Mouse (Mus musculus): ENCODE data around the gene Slc1a4. TPM values are rescaled to one million over a fixed set of nuclear protein-coding genes. Genes with fewer than 3 reads are reported as not detected.
A peak's percentile ranks its signal among the peaks of the same experiment; 100 is the strongest.

Slc1a4 gene
- polyA plus RNA-seq (2014; fragmentation: Nextera tagmentation; extraction: Ambion mirVana): 17.2 and 18.2 TPM in 2 replicates

DNA sequence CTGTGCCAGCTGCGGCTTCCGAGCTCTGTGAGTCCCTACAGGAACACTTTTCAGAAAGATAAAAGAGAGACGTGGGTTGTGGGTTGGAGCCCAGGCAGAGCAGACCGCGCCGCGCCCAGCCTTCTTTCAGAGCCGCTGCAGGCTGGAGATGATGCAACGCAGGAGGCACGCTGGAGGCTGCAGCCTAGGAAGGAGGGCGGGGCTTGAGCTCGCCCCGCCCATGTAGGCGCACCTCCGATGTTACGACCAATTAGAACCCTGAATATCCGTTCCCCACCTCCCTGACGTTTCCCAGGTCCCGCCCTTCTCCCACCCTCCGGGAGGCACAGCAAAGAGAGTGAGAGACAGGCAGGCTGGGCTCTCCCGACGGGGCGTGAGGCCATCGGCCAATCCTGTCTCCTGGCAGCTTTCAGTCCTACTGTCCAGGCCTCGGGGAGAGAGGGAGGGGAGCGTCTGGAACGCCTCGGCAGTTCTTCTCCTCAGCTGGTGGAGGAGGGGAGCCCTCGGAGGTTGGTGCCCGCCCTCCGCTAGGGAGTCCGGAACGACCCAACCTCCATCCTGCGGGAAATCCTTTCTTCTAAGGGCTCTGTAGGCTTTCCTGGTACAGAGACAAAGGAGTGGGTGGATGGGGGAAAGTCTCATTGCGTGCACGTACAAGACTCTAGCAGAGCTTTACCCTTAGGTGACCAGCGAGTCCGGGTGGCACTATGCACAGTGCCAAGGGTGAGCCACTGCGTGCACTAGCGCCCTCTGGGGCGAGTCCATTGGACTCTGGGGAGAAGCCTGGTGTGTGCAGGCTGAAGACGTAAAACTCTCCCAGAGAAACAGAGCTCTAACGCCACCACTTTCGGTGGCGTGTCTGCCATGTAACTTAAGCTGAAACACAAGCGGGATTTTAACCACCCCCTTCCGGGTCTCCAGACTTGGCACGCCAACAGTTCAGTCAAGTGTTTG is at the start of gene Slc1a4:
TSS of gene Slc1a4 (minus strand) at position 153 of the 954 bp plus-strand sequence.
- no peaks in the 10 kb centered on the region for H3K36me3 ChIP-seq (ENCODE audit: control insufficient read depth, insufficient read depth, low read length)
- H3K4me1 ChIP-seq (replicated peaks; ENCODE audit: control insufficient read depth, insufficient read depth, low read length): peaks cover 16% of the 10 kb centered on the region
- peak; percentile 96 for DNase-seq (ENCODE audit: low spot score)
- peak within 1 kb of the TSS; percentile 95 for H3K27ac ChIP-seq (ENCODE audit: low read depth)
- under 1% methylated on average over 48 of the region's 48 CpGs for WGBS
- no peaks in the 10 kb centered on the region for H3K27me3 ChIP-seq (replicated peaks; ENCODE audit: control insufficient read depth, insufficient read depth, low read length)
- ATAC-seq (replicated peaks; ENCODE audit: low FRiP score, low TSS enrichment, low read depth): peak; percentile 99
- H3K4me2 ChIP-seq (ENCODE audit: low read length): peak within 1 kb of the TSS; percentile 97
- H3K9me3 ChIP-seq (ENCODE audit: control insufficient read depth, low read length): no peaks in the 10 kb centered on the region
- peak within 1 kb of the TSS; percentile 59 for H3K9ac ChIP-seq (ENCODE audit: low read length)
- peak within 1 kb of the TSS; percentile 58 for H3K4me3 ChIP-seq (ENCODE audit: low read depth, low read length)

DNA sequence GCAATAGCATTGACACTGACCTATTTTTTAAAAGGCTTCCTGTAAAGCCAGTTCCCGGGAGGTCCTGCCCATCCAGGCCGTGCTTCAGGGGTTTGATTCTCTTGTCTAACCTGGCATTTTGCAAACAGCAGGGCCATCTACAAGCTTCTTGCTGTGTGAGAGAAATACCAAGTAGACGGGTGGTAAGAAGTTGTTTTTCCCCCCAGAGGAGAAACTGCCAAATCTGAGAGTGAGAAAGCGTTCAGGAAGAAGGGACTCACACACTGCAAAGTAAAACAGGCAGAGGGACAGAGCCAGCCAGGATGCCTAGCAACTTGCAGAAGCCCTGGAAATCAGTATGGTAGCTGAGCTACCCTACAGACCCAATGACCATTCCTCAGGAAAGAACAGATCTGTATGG is 47.6 kb upstream of the Slc1a4 start:
- 36% methylated on average over 4 of the region's 4 CpGs for WGBS
- DNase-seq (ENCODE audit: low spot score): no peak
- ATAC-seq (replicated peaks; ENCODE audit: low FRiP score, low TSS enrichment, low read depth): no peak

DNA sequence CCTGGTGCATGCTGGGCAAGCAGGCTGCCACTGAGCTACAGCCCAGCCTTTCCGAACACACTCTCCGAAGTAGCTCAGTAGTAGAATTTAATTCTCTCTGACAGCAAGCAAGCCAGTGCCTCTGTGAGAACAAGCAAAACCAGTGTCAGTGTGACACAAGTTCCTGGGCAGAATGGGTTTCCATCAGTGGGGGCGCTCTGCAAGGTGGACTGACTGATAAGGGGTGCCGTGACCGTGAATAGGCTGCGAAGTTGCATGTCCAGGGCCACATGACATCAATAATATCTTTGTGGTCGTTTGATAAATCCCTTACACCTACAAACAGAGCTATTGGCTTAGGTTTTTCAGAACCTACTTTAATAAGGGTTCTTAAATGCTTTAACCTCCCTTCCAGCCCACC is 44.1 kb upstream of the Slc1a4 start:
- Histone ChIP-seq H3K9ac (ENCODE audit: low read length) (no peak overlapping the region), H3K27me3 (replicated peaks; ENCODE audit: control insufficient read depth, insufficient read depth, low read length) (no peaks in the 10 kb centered on the region), H3K36me3 (ENCODE audit: control insufficient read depth, insufficient read depth, low read length) (no peaks in the 10 kb centered on the region), H3K4me1 (replicated peaks; ENCODE audit: control insufficient read depth, insufficient read depth, low read length) (no peaks in the 10 kb centered on the region), H3K4me3 (ENCODE audit: low read depth, low read length) (no peak overlapping the region), H3K4me2 (ENCODE audit: low read length) (no peak overlapping the region), H3K9me3 (ENCODE audit: control insufficient read depth, low read length) (no peaks in the 10 kb centered on the region), H3K27ac (ENCODE audit: low read depth) (no peak overlapping the region)
- DNase-seq (ENCODE audit: low spot score) (no peak), ATAC-seq (replicated peaks; ENCODE audit: low FRiP score, low TSS enrichment, low read depth) (no peak)
- 88% methylated on average over 7 of the region's 7 CpGs for WGBS

More for the DNA sequence above, 47.6 kb upstream of the Slc1a4 start:
- Histone ChIP-seq H3K4me3 (ENCODE audit: low read depth, low read length) (no peak overlapping the region), H3K27me3 (replicated peaks; ENCODE audit: control insufficient read depth, insufficient read depth, low read length) (no peaks in the 10 kb centered on the region), H3K27ac (ENCODE audit: low read depth) (no peak overlapping the region), H3K9ac (ENCODE audit: low read length) (no peak overlapping the region), H3K4me1 (replicated peaks; ENCODE audit: control insufficient read depth, insufficient read depth, low read length) (no peaks in the 10 kb centered on the region), H3K36me3 (ENCODE audit: control insufficient read depth, insufficient read depth, low read length) (no peaks in the 10 kb centered on the region), H3K9me3 (ENCODE audit: control insufficient read depth, low read length) (no peaks in the 10 kb centered on the region), H3K4me2 (ENCODE audit: low read length) (no peak overlapping the region)

DNA sequence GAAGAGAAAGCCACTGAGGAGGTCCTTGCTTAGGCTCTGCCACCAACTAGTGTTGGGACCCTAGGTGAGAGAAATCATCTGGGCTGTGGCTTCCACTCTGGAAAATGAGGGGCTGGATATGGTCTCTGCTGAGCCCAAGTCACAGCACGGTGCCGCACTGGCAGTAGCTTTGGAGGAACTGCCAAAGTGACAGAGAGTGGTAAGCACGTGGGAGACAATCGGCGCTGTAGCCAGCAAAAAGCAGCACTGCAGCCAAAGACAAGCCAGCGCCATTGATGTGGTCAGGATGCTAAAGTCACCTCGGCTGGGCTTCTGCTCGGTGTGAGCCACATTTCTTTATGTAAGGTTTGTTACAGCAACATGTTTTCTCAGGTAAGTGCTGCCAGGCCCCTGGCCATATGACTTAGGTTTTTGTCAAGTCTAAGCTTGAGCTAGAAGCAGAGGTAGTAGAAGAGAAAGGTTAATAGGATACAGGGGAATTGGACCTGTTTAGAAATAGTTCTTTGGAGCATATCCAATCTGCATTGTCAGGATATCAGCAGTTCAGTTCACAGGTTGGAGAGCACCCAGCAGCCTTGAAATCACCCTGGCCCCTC is 40.2 kb upstream of the Slc1a4 start:
- no peak overlapping the region for H3K4me3 ChIP-seq (ENCODE audit: low read depth, low read length)
- H3K27me3 ChIP-seq (replicated peaks; ENCODE audit: control insufficient read depth, insufficient read depth, low read length): no peaks in the 10 kb centered on the region
- no peaks in the 10 kb centered on the region for H3K9me3 ChIP-seq (ENCODE audit: control insufficient read depth, low read length)
- no peak overlapping the region for H3K9ac ChIP-seq (ENCODE audit: low read length)
- H3K27ac ChIP-seq (ENCODE audit: low read depth): no peak overlapping the region
- no peak overlapping the region for H3K4me2 ChIP-seq (ENCODE audit: low read length)
- no peaks in the 10 kb centered on the region for H3K4me1 ChIP-seq (replicated peaks; ENCODE audit: control insufficient read depth, insufficient read depth, low read length)
- no peak for ATAC-seq (replicated peaks; ENCODE audit: low FRiP score, low TSS enrichment, low read depth)
- no peak for DNase-seq (ENCODE audit: low spot score)
- no peaks in the 10 kb centered on the region for H3K36me3 ChIP-seq (ENCODE audit: control insufficient read depth, insufficient read depth, low read length)
- WGBS: 79% methylated on average over 8 of the region's 8 CpGs

DNA sequence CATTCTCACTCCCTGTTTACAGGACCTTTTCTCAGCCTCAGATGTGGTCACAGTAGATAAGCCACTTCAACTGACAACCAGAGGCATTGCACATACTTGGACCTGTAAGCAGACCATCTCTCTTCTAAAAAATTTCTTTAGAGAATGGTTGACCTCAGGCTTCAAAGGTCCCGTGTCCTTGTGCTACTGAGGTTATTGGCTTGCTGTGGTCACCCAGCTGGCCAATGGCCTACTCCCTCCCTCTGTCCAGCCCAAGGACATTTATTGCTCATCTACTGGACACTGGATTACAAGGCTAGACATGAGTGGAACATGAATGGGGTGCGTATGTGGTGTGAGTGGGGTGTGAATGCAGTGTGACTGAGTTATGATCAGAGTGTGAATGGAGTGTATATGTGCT is 38.0 kb upstream of the Slc1a4 start:
- no peaks in the 10 kb centered on the region for H3K9me3 ChIP-seq (ENCODE audit: control insufficient read depth, low read length)
- DNase-seq (ENCODE audit: low spot score) (no peak), ATAC-seq (replicated peaks; ENCODE audit: low FRiP score, low TSS enrichment, low read depth) (no peak)
- H3K27me3 ChIP-seq (replicated peaks; ENCODE audit: control insufficient read depth, insufficient read depth, low read length): no peaks in the 10 kb centered on the region
- 82% methylated on average over 2 of the region's 2 CpGs for WGBS
- H3K4me1 ChIP-seq (replicated peaks; ENCODE audit: control insufficient read depth, insufficient read depth, low read length): no peaks in the 10 kb centered on the region
- H3K4me2 ChIP-seq (ENCODE audit: low read length): no peak overlapping the region
- H3K9ac ChIP-seq (ENCODE audit: low read length): no peak overlapping the region
- H3K36me3 ChIP-seq (ENCODE audit: control insufficient read depth, insufficient read depth, low read length): no peaks in the 10 kb centered on the region
- H3K27ac ChIP-seq (ENCODE audit: low read depth): no peak overlapping the region
- H3K4me3 ChIP-seq (ENCODE audit: low read depth, low read length): no peak overlapping the region

DNA sequence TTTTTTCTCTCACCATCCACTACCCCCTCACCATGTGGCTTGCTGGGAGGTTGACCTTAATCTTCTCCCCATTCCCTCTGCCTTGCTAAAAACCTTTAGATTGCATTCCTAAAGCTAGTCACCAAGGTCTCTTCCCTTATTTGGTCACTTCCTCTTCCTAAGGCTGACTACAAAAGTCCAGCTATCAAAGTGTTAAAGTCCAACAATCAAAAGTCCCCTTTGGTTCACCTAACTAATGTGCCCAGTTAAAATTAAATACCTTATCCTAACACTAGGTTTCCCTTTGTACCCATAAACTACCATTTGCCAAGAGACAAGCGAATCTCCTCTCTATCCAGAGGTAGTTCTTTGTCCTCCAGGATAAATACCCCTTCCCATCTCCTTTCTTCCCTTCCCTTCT is 33.9 kb upstream of the Slc1a4 start:
- Histone ChIP-seq H3K27me3 (replicated peaks; ENCODE audit: control insufficient read depth, insufficient read depth, low read length) (no peaks in the 10 kb centered on the region), H3K9ac (ENCODE audit: low read length) (no peak overlapping the region), H3K4me1 (replicated peaks; ENCODE audit: control insufficient read depth, insufficient read depth, low read length) (no peaks in the 10 kb centered on the region), H3K27ac (ENCODE audit: low read depth) (no peak overlapping the region), H3K36me3 (ENCODE audit: control insufficient read depth, insufficient read depth, low read length) (no peaks in the 10 kb centered on the region), H3K4me3 (ENCODE audit: low read depth, low read length) (no peak overlapping the region), H3K9me3 (ENCODE audit: control insufficient read depth, low read length) (no peaks in the 10 kb centered on the region), H3K4me2 (ENCODE audit: low read length) (no peak overlapping the region)
- 87% methylated on average over 1 of the region's 1 CpGs for WGBS
- ATAC-seq (replicated peaks; ENCODE audit: low FRiP score, low TSS enrichment, low read depth) (no peak), DNase-seq (ENCODE audit: low spot score) (no peak)

DNA sequence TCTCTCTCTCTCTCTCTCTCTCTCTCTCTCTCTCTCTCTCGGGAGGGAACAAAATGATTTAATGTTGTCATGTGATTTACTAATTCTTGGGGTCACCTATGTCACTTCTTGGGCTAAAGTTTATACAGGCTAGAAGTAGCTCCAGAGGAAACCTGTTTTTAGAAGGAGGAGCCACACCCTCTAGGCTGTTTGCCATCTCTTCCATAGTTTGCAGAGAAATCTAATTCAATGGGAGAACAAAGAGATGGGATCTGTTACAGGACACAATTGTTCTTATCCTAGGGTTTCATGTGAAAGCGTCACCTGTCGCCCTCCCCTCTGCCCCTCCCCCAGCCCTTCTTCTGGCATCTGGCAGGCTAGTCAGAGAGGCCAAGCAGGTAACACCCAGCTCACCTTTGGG is 28.8 kb upstream of the Slc1a4 start:
- ATAC-seq (replicated peaks; ENCODE audit: low FRiP score, low TSS enrichment, low read depth) (no peak), DNase-seq (ENCODE audit: low spot score) (no peak)
- Histone ChIP-seq H3K27ac (ENCODE audit: low read depth) (no peak overlapping the region), H3K4me1 (replicated peaks; ENCODE audit: control insufficient read depth, insufficient read depth, low read length) (no peaks in the 10 kb centered on the region), H3K9me3 (ENCODE audit: control insufficient read depth, low read length) (no peaks in the 10 kb centered on the region), H3K4me3 (ENCODE audit: low read depth, low read length) (no peak overlapping the region), H3K4me2 (ENCODE audit: low read length) (no peak overlapping the region), H3K36me3 (ENCODE audit: control insufficient read depth, insufficient read depth, low read length) (no peaks in the 10 kb centered on the region), H3K9ac (ENCODE audit: low read length) (no peak overlapping the region), H3K27me3 (replicated peaks; ENCODE audit: control insufficient read depth, insufficient read depth, low read length) (no peaks in the 10 kb centered on the region)
- 54% methylated on average over 3 of the region's 3 CpGs for WGBS

DNA sequence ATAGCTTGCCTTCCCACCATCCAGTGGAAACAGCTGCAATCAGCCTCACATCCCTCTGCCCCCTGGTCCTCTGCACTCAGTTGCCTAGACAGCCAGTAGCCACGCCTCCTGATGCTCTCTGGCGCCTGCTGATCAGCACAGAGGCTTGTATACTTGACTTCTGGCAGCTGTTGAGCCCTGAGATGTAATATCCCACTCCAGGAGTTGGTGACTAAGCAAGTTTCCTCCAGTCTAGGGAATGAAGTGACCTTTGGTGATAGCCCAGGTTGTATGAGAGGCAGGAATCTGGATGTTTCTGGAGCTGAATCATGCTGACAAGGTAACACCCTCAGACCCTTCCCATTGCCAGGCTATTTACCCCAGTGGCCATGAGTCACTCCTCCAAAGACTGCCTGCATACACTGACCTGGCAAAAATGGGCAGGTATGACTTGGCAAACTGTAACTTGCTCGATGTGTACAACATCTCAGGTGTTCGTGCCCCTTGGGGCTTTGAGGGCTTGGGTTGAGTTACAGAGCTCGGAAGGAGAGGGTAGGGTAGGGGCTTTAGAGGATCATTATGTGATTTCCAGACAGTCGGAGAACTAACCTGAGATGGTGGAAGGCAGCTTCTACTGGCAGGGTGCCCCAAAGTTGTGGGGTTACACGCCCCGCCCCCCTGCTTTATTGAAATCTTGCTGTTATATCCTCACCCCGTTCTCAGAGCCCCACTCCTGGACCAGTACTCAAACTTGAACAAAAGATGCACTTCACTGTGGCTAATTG is 25.4 kb upstream of the Slc1a4 start:
- H3K4me1 ChIP-seq (replicated peaks; ENCODE audit: control insufficient read depth, insufficient read depth, low read length): no peaks in the 10 kb centered on the region
- H3K4me2 ChIP-seq (ENCODE audit: low read length): no peak overlapping the region
- DNase-seq (ENCODE audit: low spot score): no peak
- H3K9me3 ChIP-seq (ENCODE audit: control insufficient read depth, low read length): no peaks in the 10 kb centered on the region
- no peaks in the 10 kb centered on the region for H3K36me3 ChIP-seq (ENCODE audit: control insufficient read depth, insufficient read depth, low read length)
- no peak for ATAC-seq (replicated peaks; ENCODE audit: low FRiP score, low TSS enrichment, low read depth)
- no peak overlapping the region for H3K4me3 ChIP-seq (ENCODE audit: low read depth, low read length)
- H3K27me3 ChIP-seq (replicated peaks; ENCODE audit: control insufficient read depth, insufficient read depth, low read length): no peaks in the 10 kb centered on the region
- H3K9ac ChIP-seq (ENCODE audit: low read length): no peak overlapping the region
- no peak overlapping the region for H3K27ac ChIP-seq (ENCODE audit: low read depth)
- 79% methylated on average over 9 of the region's 9 CpGs for WGBS

Measured in intestine, embryonic 14.5 days (tissue).